Mouse (Mus musculus) bone marrow macrophage, adult 2 months (primary cell): Measurements from ENCODE around the gene Gm21954. TPM values are rescaled to one million over a fixed set of nuclear protein-coding genes. Genes with fewer than 3 reads are reported as not detected.

Experiments used
- H3K27ac ChIP-seq: 2 replicates; pipeline ENCODE4 v1.5.1; 2012; ENCODE audit warnings: low read depth, low read length; ENCODE audit not compliant: insufficient read depth
- H3K4me1 ChIP-seq: 2 replicates; pipeline ENCODE4 v1.6.1; 2012; ENCODE audit warnings: low read length; ENCODE audit not compliant: control insufficient read depth, insufficient read depth
- H3K4me3 ChIP-seq: 2 replicates; pipeline ENCODE4 v1.5.1; 2012; ENCODE audit warnings: mild to moderate bottlenecking, low read length, moderate library complexity; ENCODE audit not compliant: insufficient read depth
- CTCF ChIP-seq: IDR thresholded peaks from 2 replicates; pipeline ENCODE4 v1.5.1; 2012; ENCODE audit warnings: low read depth, mild to moderate bottlenecking, low read length, moderate library complexity
- POLR2A ChIP-seq: IDR thresholded peaks from 2 replicates; pipeline ENCODE4 v1.6.1; 2012; ENCODE audit warnings: mild to moderate bottlenecking, low read depth, low read length, borderline replicate concordance
- polyA plus RNA-seq: library from polyadenylated mRNA; stranded (reverse); fragments of >200 nt; gene quantifications from 2 replicates; pipeline ENCODE4 v1.2.4, GENCODE M21; 2012; ENCODE audit not compliant: missing spikeins, insufficient read depth, insufficient read length

Gm21954 gene
- polyA plus RNA-seq, 1 experiment, result not detected

- no peak overlapping the region for H3K27ac ChIP-seq
- no peak for TF ChIP-seq CTCF
- TF ChIP-seq POLR2A, result no peak
- 0 out of 2 replicates have a peak, but pooled peaks cover 2% of the 10 kb centered on the region for H3K4me1 ChIP-seq
- H3K4me3 ChIP-seq, result no peak overlapping the region
Observed at GRCm38 (mm10) chr3:55423640-55424397, 48.2 kb downstream of the Gm21954 start.

DNA sequence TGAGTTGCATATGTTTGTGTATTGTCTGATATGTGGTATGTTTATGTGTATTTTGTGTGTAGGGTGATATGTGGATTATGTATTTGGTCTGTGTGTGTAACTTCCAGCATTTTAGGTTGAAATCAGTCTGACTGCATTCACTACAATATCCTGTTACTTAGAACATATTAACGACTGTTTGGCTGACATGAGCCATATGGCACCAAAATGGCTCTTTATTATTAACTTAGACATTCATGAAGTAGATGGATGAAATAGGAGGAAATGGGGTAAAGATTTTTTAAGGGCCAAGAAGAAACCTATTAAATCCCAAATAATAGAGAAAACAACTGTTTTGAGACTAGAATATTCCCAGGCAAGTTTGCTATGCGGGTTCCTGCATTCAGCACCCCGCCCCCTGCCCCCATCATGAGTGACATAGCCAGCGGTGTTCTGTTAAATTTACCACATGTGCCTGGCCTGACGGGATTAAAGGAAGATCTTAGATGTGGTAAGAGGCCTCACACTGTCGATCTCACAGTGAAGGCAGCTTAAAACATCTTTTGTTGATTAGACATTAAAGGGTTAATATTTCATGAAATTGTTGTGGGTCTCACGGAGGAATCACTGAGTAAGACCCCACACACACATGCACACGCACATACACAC is 51.5 kb downstream of the Gm21954 start:
- Histone ChIP-seq H3K4me1 (0 out of 2 replicates have a peak, but pooled peaks cover 2% of the 10 kb centered on the region), H3K27ac (no peak overlapping the region), H3K4me3 (no peak overlapping the region)
- TF ChIP-seq POLR2A, result no peak
- TF ChIP-seq CTCF, result no peak

DNA sequence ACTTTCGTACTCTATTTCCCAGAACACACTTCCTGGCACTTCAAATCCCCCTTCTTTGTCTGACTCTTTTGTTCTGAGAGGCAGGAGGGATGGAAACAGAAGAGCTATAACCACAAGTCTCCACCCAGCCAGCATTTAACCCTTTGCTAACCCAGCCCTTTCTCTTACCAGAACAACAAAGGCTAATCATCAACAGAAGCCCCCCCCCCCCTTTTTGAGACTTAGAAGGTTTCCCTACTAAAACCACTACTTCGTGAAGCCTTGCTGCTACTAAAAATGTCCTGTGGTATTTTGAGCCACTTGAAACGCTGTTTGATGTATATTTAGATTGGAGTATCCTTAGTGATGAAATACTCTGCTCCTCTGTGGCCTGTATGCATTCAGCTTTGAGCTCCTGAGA is 52.7 kb downstream of the Gm21954 start:
- no peak for TF ChIP-seq CTCF
- TF ChIP-seq POLR2A, result no peak
- Histone ChIP-seq H3K4me1 (0 out of 2 replicates have a peak, but pooled peaks cover 2% of the 10 kb centered on the region), H3K4me3 (no peak overlapping the region), H3K27ac (no peak overlapping the region)

- no peak overlapping the region for H3K27ac ChIP-seq
- TF ChIP-seq POLR2A, result no peak
- no peak for TF ChIP-seq CTCF
- H3K4me1 ChIP-seq, result 0 out of 2 replicates have a peak, but pooled peaks cover 2% of the 10 kb centered on the region
- H3K4me3 ChIP-seq, result no peak overlapping the region
Observed at GRCm38 (mm10) chr3:55418845-55419244, 53.2 kb downstream of the Gm21954 start.

DNA sequence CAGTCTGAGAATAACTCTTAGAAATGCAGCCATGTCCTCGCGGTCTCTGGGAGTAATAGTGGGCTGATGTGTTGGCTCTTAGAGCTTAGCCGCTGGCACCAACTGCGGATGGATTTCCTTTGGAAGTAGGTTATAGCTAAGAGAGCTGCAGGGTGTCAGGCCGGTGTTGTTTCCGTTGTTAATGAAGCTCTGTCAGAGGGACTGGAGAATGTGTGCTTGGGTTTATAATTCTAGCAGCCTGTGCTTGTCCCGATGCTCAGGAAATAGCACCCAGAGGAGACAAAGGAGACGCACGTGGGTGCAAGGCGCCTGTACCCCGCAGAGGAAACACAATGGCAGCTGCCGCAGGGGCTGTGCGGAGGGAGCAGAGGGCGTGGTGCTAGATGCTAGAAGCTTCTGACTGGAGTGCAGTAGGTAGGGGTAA is 56.5 kb downstream of the Gm21954 start:
- 0 out of 2 replicates have a peak, but pooled peaks cover 2% of the 10 kb centered on the region for H3K4me1 ChIP-seq
- no peak overlapping the region for H3K27ac ChIP-seq
- no peak for TF ChIP-seq CTCF
- no peak overlapping the region for H3K4me3 ChIP-seq

Other genes with a start within 250 kb of the Gm21954 start
- gene Dclk1, start 229.8 kb downstream of the Gm21954 start, polyA plus RNA-seq, result 1.0 and 1.3 TPM in 2 replicates